Mouse (Mus musculus): Measurements from ENCODE around the gene Ptpn1.

DNA sequence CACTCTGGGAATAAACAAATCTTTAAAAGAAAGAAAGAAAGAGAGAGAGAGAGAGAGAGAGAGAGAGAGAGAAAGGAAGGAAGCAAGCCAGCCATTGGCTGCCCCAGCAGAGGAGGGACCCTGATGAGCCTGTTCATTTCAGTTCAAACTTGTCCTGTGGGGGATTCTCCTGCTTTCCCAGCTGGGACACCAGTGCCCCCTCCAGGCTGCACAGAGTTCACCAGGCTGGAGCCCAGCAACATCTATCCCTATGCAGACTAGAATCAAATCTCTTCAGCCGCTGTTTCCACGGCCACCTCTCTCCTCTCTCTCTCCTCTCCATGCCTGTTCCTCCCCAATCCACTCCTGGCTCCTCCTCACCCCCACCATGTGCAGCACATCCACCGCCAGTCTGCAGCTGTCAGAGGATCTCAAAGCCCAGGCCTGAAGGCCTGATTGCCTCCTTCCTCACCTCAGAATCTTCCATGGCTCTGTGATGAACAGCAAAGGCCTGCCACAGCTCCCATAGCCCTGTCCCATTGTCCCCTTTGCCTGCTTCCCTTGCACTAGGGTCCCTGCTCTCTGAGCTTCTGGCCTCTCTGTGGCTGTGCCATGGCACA is 67.4 kb downstream of the Ptpn1 start:
- TF ChIP-seq POLR2A (IDR thresholded peaks at IDR 0.05; ENCODE audit: extremely low read depth, insufficient read depth, low read length) (no peak), CTCF (IDR thresholded peaks at IDR 0.05; ENCODE audit: extremely low read depth, insufficient read depth, low read length) (no peak)

All from cortical plate, adult 2 months (tissue).